Mouse (Mus musculus) brain, adult 2 months (tissue): Measurements from ENCODE around the gene Rpl12.
"Not testable (repeated sequence)": the region's sequence is repeated elsewhere in the genome, so short reads cannot be mapped to it uniquely, and the experiment has no call there.

ENCODE experiments used
- DNase-seq: peaks from one replicate; pipeline ENCODE4 v3.0.0; 2011; ENCODE audit warnings: low read depth, low spot score

Rpl12 gene

DNA sequence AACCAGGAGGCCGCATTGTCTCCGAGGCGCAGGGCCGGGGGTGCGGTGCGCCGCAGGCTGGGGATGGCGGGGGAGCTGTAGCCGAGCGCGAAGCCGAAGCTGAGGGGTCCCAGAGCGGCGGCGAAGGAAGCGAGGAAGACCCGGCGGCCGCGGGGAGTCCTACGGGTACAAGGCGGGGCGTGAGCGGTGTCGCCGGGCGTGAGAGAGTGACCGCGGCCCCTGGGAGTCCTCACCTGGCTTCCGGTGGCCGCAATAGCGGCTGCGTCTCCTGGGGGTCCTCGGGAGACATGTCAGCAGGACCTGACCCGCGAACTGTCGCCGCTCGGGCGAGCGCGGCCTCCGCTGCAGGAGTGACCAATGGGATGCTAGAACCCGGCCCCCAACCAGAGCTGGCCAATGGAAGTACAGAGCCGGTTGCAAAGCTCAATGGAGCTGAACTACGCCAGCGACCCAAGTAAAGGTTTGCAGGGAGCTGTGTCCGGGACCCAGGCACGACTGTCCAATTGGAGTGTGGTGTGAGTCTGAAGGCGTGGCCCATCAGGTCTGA is 20.4 kb downstream of the Rpl12 start, which contains the start of gene Slc2a8:
TSS of gene Slc2a8 (minus strand) at position 359 of the 547 bp plus-strand sequence.
- peak; percentile 99 for DNase-seq

DNA sequence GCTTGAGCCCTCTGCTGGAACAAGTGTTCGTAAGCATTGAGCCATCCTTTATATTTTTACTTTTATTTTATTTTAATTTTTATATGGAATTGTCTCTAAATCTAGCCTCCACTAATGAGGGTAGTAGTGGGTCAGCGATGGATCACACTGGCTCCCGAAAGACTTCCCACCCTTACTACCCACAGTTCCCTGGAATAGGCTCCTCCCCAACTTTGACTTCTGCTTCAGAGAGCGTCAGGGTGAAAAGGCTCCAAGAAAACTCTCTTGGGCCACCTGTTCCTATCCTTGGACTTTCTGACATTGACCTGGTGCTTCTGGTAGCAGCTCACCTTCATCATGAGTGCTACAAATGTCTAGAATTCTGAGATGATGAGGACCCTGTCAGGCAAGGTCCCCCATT is 21.3 kb downstream of the Rpl12 start:
- peak; percentile 43 for DNase-seq

DNA sequence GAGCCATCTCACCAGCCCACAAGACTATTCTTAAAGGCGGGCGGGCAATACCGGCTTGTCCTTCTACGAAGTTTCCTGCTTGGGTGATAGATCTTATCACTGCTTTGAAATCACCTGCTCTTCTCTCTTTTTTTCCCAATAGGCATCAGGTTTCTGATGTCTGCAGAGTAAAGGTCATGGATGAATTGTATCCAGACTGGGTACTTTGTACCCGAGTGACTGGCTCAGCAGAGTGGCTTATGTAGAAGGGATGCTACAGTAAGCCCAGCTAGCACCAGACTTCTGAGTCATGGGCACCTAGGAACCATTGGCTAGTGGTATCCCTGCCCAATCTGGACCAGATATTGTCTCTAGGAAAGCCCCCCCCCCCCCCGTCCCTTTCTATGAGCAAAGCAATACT is 22.3 kb downstream of the Rpl12 start:
- no peak for DNase-seq

DNA sequence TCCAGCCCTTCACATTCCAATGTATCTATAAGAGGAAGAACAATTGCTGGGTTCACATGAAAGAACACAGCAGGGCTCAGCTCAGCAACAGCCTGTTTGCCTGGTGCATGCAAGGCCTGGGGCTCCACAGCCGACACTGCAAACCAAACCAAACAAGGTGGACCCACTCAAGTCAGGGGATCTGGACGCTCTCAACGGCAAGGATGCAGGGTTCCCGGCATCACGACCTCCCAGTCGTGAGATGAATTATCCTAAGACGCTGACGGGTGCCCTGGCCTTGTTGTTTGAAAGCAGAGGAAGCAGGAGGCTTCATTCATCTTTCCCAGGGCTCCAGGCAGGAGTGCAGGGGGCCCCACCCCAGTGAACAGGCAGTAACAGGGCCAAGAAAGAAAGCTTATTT is 24.5 kb downstream of the Rpl12 start:
- no peak for DNase-seq

DNA sequence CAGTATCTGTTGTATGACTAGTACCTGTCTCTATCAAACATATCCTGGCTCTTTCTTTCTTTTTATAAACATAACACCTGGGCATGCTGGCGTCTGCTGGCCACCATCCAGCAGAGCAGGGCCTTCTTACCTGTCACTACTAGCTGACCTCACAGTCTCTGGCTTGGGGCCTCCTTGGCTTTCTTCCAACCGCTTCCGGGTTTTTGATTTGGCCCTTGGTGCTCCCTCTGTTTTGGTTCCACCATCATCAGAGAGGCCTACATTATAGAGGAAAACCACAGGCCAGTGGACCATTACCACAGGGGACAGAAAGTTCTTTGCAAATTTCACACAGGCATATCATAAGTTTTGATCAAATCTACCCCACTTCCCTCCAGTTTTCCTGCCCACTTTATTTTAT is 28.0 kb downstream of the Rpl12 start:
- peak; percentile 45 for DNase-seq

DNA sequence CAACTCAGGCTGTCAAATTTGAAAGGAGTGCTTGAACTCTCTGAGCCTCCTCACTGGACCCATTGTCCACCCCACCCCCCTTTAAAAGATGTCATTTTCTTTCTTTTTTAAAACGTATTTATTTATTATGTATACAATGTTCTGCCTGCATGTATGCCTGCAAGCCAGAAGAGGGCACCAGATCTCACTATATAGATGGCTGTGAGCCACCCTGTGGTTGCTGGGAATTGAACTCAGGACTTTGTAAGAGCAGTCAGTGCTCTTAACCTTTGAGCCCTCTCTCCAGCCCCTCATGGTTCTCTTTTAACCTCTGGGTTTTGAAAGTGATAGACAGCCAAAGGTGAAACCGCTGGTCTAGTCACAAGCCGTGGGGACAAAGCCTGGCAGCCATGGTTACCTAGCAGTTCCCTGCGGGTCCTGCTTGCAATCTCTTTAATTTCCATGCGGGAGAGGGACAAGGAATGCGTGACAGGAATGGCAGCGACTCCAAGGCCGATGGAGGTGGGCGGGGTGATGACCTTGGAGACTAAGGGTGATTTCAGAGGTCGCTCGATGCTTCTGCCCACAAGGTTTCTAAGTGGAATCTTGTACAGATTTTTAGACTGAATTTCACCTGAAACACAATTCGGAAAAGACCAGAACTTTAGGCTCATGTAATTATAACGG is 28.9 kb downstream of the Rpl12 start:
- DNase-seq = peak; percentile 46

DNA sequence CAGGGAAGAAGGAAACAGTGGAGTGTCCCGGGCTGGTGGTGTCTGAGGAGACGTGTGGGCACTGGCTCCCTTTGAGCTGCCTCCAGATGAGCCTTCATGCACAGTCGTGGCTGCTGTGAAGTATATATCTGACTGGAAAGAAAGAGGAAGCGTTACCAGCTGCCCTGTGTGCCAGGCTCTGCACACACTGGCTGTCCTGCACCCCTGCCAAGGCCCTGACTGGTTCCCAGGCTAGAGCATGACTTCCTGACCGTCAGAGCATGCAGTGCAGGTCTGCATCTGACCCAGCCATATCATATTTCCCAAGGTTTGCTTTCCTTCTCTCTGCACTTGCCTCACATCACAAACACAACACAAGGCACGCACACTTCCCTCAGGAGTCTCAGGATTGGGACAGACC is 30.8 kb downstream of the Rpl12 start:
- peak; percentile 36 for DNase-seq

DNA sequence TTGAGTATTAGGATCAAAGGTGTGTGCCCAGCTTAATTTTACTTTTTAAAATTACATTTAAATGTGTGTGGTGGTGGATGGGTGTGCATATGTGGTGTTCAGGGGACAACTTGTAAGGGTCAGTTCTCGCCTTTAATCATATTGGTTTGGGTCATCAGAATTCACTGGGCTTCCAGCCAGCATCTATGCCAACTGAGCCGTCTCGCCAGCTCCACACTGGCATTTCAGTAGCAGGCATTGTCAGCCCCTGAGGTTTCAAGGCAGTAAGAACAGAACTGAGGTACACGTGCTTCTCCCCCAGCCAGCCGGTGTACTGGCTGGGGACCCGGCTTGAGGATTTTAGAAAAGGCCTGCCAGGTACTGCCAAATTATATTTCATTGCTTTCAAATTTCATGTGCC is 35.7 kb downstream of the Rpl12 start:
- DNase-seq = peak; percentile 48

DNA sequence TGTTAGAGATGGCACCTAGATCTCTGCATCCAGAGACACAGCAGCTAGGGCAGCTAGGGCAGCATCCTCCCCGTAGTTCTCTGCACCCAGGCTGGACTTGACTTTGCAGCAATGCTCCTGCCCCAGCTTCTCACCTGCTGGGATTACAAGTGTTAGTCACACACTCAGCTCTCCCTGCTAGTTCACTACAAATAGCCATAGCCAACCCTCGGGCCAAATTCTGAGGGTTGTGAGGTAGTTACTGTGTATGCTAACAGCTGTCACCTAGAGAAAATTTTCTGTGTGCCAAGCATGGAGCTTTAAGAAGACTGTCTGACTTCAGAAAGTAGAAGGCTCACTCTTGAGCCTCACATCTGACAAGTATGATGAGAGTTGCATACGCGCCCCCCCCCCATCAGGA is 36.4 kb downstream of the Rpl12 start:
- DNase-seq = peak; percentile 69

DNA sequence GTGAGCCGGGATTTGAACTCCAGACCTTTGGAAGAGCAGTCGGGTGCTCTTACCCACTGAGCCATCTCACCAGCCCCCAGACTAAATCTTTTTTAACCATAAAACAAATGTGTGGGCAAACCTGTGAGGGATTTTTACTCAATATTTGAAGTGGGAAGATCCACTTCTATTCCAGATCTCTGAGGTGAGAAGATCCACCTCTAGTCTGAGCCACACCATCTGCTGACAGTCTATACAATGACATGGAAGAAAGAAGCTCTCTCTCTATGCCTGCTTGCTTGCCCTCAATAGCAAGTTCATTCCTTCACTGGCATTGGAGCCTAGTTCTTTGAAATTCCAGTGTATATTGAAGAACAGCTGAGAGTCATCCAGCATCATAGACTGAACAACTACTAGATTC is 38.4 kb downstream of the Rpl12 start:
- DNase-seq = peak; percentile 65

DNA sequence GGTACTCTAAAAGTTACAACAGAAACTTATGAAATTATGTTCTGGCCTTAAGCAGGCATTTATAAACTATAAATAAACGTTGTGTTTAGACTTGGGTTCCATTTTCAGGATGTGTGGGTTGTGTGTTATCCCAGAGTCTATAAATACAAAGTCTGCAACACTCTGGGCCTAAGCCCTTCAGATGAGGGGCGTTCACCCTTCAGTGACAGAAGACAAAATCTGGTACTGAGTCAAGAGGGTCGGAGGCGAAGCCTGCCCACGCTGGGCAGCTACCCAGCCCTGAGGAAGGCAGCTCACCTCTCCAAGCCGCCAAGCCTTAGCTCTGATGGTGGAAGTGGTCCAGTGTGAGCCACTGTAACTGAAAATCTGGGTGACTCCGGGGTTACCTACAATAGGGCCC is 40.8 kb downstream of the Rpl12 start:
- peak; percentile 73 for DNase-seq

DNA sequence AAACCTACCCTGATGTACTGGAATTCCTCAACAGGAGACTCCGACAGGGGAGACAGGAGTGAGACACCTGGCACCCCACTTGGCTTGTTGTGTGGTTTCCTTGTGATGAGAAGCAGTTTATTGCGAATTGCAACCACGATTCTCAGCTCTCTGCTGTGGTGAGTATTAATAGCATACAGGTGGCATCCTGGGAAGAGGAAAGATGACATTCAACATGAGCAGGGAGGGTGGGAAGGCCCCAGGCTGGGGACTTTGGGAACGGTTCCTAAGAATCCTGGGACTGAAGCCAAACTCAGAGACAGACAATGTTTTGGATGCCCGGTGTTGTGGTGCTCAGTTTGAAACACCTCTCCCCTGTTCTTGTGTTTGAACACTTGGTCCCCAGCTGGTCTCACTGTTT is 43.7 kb downstream of the Rpl12 start:
- peak; percentile 95 for DNase-seq

DNA sequence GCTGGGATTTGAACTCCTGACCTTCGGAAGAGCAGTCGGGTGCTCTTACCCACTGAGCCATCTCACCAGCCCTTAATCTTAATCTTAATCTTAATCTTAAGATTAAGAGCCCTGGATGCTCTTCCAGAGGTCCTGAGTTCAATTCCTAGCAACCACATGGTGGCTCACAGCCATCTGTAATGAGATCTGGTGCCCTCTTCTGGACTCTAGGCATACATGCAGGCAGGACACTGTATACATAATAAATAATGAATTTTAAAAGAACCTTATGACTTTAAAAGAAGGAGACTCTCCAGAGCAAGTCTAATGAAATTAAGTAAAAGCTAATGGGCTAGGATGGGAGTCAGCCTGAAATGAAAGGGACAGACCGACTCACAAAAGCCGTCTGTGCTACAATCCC is 47.7 kb downstream of the Rpl12 start:
- DNase-seq = not testable (repeated sequence)

DNA sequence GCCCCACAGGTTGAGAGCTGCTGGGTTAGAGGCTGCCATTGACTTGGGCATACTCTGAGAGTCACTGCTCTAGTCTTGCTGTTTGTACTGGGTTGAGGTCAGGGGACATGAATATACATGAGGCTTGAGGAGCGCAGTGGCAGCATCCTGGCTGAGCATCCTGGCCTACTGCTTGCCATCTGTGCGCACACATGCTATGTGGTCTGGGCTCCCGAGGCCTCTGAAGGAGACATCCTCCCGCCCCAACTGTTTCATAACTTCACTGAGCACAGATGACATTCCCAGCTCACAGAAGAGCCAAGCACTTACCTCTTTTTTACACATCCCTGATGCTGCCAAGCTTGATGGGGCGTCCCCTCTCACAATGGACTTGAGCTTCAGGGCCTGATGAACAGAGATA is 53.5 kb downstream of the Rpl12 start:
- peak; percentile 99 for DNase-seq
